Mouse (Mus musculus): ENCODE measurements around the gene Snap25.

Snap25 gene

DNA sequence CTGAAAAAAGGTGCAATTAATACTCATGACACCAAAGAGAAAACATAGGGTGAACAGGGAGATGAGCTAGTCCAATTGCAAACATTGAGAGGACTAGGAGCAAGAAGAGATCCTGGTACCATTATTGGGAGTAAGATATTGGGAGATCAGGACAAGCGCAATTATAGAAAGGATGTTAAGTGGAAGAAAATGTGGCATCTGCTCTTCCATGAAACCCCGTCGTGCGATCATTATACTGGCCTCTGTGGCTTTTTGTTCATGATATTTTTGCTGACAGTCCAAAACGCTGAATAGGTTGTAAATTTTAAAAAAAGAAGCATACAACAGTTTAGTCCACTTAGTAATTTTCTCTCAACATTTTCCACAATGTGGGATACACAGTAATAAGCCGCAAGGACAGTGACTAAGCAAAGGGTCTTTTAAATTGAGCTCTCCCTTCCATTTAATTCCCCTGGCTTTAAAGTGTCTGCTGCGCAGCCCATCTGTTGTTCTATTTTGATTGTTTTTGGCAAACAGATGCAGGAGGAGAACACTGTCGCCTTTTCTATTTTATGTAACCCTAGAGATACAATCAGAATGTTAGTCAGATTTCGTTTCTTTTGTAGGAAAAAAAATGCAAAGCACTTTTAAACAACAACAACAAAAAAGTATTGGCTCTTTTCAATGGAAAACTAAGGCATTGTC, 103.6 kb downstream of the Snap25 start:
- peak; percentile 60 for DNase-seq

DNA sequence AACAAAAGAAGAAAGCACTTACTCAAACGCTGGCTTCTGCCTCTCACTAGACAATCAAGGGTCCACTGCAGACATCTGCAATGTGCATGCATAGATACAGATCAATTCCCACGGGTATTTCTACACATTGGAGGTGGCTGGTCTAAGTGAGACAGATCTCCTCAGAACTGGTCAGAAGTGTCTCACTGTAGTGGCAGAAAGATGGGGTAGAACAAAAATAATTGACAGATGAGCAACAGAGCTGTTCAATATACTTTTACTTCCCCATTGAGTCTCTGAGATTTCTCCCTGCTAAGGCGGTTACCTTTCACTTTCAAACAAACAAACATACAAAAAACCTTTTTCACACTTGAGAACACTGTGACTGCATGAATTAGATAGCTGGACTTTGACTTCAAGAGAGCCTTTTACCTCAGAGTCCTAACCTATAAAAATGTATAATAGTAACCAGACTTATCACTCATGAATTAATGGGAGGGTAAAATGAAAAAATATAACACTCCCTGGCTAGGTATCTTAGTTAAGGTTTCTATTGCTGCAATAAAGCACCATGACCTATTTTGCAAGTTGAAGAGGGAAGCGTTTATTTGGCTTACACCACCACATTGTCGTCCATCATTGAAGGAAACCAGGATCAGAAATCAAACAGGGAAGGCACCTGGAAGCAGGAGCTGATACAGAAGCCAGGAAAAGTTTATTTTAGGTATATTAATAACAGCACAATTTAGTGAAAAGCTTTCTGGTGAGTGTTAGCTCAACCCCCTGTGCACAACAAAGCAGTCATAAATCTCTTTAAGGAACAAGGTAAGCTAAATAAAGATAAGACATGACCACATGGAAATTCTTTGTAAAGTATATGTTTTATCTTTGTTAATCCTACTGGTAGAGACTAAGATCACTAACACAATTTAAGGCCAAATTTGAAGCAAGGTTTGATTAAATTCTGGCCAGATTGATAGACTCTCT, 110.8 kb downstream of the Snap25 start:
- DNase-seq = no peak

DNA sequence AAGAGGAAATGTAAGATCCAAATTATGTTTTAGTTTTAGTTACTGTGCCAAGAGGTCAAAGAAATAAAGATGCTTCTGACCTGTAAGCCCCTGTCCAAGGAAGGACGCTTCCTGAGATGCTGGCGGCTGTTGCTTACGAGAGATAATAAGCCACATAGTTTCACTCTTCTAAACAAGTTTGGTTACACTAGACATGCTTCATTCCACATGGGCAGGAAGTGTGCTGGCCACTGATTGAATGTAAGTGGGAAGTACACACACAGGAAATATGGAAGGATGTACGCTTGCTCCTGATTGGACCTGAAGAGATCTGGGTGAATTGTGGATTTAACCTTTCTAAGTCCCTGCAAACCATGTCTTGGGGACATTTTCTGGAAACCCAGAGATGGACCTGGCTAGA, 114.4 kb downstream of the Snap25 start:
- DNase-seq = no peak
